Mouse (Mus musculus) stomach, embryonic 16.5 days (tissue): ENCODE measurements around the gene 3100002H09Rik. TPM values are rescaled to one million over a fixed set of nuclear protein-coding genes. Genes with fewer than 3 reads are reported as not detected.

ENCODE experiments used
- ATAC-seq: fragments of 200-750 bp; cut with Nextera tagmentation; 2 replicates; pipeline ENCODE4 v1.8.0; 2017; ENCODE audit warnings: moderate number of reproducible peaks, moderate TSS enrichment; ENCODE audit not compliant: insufficient read depth, low FRiP score
- H3K27ac ChIP-seq: fragments of 300-500 bp; sonication (generic); 2 replicates; pipeline ENCODE4 v1.5.1; 2014; ENCODE audit warnings: low read length
- H3K27me3 ChIP-seq: fragments of 300-500 bp; sonication (generic); 2 replicates; pipeline ENCODE4 v1.6.1; 2014; ENCODE audit warnings: low read length, control low read depth, mixed read lengths; ENCODE audit not compliant: control insufficient read depth, insufficient read depth
- H3K36me3 ChIP-seq: fragments of 300-500 bp; sonication (generic); 2 replicates; pipeline ENCODE4 v1.6.1; 2014; ENCODE audit warnings: low read length; ENCODE audit not compliant: control insufficient read depth, insufficient read depth
- H3K4me1 ChIP-seq: fragments of 300-500 bp; sonication (generic); 2 replicates; pipeline ENCODE4 v1.6.1; 2014; ENCODE audit warnings: low read length, control low read depth, mixed read lengths; ENCODE audit not compliant: control insufficient read depth, insufficient read depth
- H3K4me2 ChIP-seq: fragments of 300-500 bp; sonication (generic); 2 replicates; pipeline ENCODE4 v1.6.1; 2014; ENCODE audit warnings: low read depth, low read length, mixed read lengths
- H3K4me3 ChIP-seq: fragments of 300-500 bp; sonication (generic); replicated peaks from 2 replicates; pipeline ENCODE4 v1.5.1; 2014; ENCODE audit warnings: mild to moderate bottlenecking, low read length
- H3K9ac ChIP-seq: fragments of 300-500 bp; sonication (generic); 2 replicates; pipeline ENCODE4 v1.6.1; 2014; ENCODE audit warnings: low read length
- H3K9me3 ChIP-seq: fragments of 300-500 bp; sonication (generic); replicated peaks from 2 replicates; pipeline ENCODE4 v1.6.1; 2016; ENCODE audit warnings: low read length, control low read depth; ENCODE audit not compliant: control insufficient read depth
- WGBS: fragments of 180-500 bp; shearing (Covaris S2); extraction: QIAGEN DNeasy Blood & Tissue Kit; methylation state at CpG from one replicate; pipeline ENCODE4 v1.1.7; 2014; 5-methylcytosine and 5-hydroxymethylcytosine counted together
- polyA plus RNA-seq: library from polyadenylated mRNA; unstranded; fragments of >200 nt; fragmentation: Nextera tagmentation; extraction: Ambion mirVana; gene quantifications from 2 replicates; pipeline ENCODE4 v1.2.1, GENCODE M21; 2015

Gene 3100002H09Rik
- polyA plus RNA-seq, 1 experiment from 2014 or later, result not detected

GRCm38 (mm10) chr4:124622566-124622965 lies 12.0 kb upstream of the 3100002H09Rik start:
- WGBS, result 86% methylated on average over 5 of the region's 5 CpGs
- H3K9ac ChIP-seq, result no peak overlapping the region
- H3K4me3 ChIP-seq, result no peak overlapping the region
- no peaks in the 10 kb centered on the region for H3K27me3 ChIP-seq
- H3K4me2 ChIP-seq, result no peak overlapping the region
- no peaks in the 10 kb centered on the region for H3K9me3 ChIP-seq
- no peak overlapping the region for H3K27ac ChIP-seq
- H3K36me3 ChIP-seq, result no peaks in the 10 kb centered on the region
- H3K4me1 ChIP-seq, result 0 out of 2 replicates have a peak, but pooled peaks cover 3% of the 10 kb centered on the region
- ATAC-seq, result no peak

GRCm38 (mm10) chr4:124621406-124621805 lies 10.8 kb upstream of the 3100002H09Rik start:
- no peak for ATAC-seq
- Histone ChIP-seq H3K4me1 (0 out of 2 replicates have a peak, but pooled peaks cover 3% of the 10 kb centered on the region), H3K4me3 (no peak overlapping the region), H3K27ac (no peak overlapping the region), H3K9ac (no peak overlapping the region), H3K4me2 (no peak overlapping the region), H3K9me3 (no peaks in the 10 kb centered on the region), H3K36me3 (no peaks in the 10 kb centered on the region), H3K27me3 (no peaks in the 10 kb centered on the region)
- 66% methylated on average over 11 of the region's 11 CpGs for WGBS

GRCm38 (mm10) chr4:124618599-124618998 lies 8.0 kb upstream of the 3100002H09Rik start:
- H3K4me2 ChIP-seq, result no peak overlapping the region
- no peaks in the 10 kb centered on the region for H3K36me3 ChIP-seq
- no peak overlapping the region for H3K4me3 ChIP-seq
- H3K4me1 ChIP-seq, result no peaks in the 10 kb centered on the region
- WGBS, result 14% methylated on average over 15 of the region's 16 CpGs
- H3K9me3 ChIP-seq, result no peaks in the 10 kb centered on the region
- no peak for ATAC-seq
- H3K27me3 ChIP-seq, result no peaks in the 10 kb centered on the region
- H3K9ac ChIP-seq, result 0 out of 2 replicates have a peak overlapping the region, but pooled peaks have one; percentile 3
- no peak overlapping the region for H3K27ac ChIP-seq

GRCm38 (mm10) chr4:124616636-124617035 lies 6.0 kb upstream of the 3100002H09Rik start:
- Histone ChIP-seq H3K4me3 (no peak overlapping the region), H3K36me3 (no peaks in the 10 kb centered on the region), H3K9ac (no peak overlapping the region), H3K4me2 (no peak overlapping the region), H3K27me3 (no peaks in the 10 kb centered on the region), H3K27ac (no peak overlapping the region), H3K9me3 (no peaks in the 10 kb centered on the region), H3K4me1 (no peaks in the 10 kb centered on the region)
- WGBS, result 56% methylated on average over 1 of the region's 1 CpGs
- ATAC-seq, result no peak

GRCm38 (mm10) chr4:124615986-124616385 lies 5.4 kb upstream of the 3100002H09Rik start:
- Histone ChIP-seq H3K4me3 (no peak overlapping the region), H3K4me2 (no peak overlapping the region), H3K9me3 (no peaks in the 10 kb centered on the region), H3K27me3 (no peaks in the 10 kb centered on the region), H3K27ac (no peak overlapping the region), H3K9ac (no peak overlapping the region), H3K36me3 (no peaks in the 10 kb centered on the region), H3K4me1 (no peaks in the 10 kb centered on the region)
- WGBS, result 45% methylated on average over 9 of the region's 9 CpGs
- ATAC-seq, result no peak

- 43% methylated on average over 14 of the region's 14 CpGs for WGBS
- no peaks in the 10 kb centered on the region for H3K9me3 ChIP-seq
- H3K27me3 ChIP-seq, result no peaks in the 10 kb centered on the region
- H3K4me1 ChIP-seq, result no peaks in the 10 kb centered on the region
- no peak for ATAC-seq
- H3K9ac ChIP-seq, result no peak overlapping the region
- no peak overlapping the region for H3K4me2 ChIP-seq
- H3K4me3 ChIP-seq, result no peak overlapping the region
- no peaks in the 10 kb centered on the region for H3K36me3 ChIP-seq
- no peak overlapping the region for H3K27ac ChIP-seq
Measured at GRCm38 (mm10) chr4:124615406-124615960, 4.9 kb upstream of the 3100002H09Rik start.

GRCm38 (mm10) chr4:124614189-124614588 lies 3.6 kb upstream of the 3100002H09Rik start:
- no peaks in the 10 kb centered on the region for H3K36me3 ChIP-seq
- WGBS, result 20% methylated on average over 1 of the region's 1 CpGs
- no peak for ATAC-seq
- H3K4me2 ChIP-seq, result no peak overlapping the region
- no peaks in the 10 kb centered on the region for H3K4me1 ChIP-seq
- no peak overlapping the region for H3K4me3 ChIP-seq
- H3K9ac ChIP-seq, result no peak overlapping the region
- no peaks in the 10 kb centered on the region for H3K27me3 ChIP-seq
- H3K9me3 ChIP-seq, result no peaks in the 10 kb centered on the region
- H3K27ac ChIP-seq, result no peak overlapping the region

- H3K9ac ChIP-seq, result no peak overlapping the region
- no peaks in the 10 kb centered on the region for H3K27me3 ChIP-seq
- H3K27ac ChIP-seq, result no peak overlapping the region
- no peaks in the 10 kb centered on the region for H3K9me3 ChIP-seq
- H3K36me3 ChIP-seq, result no peaks in the 10 kb centered on the region
- H3K4me2 ChIP-seq, result no peak overlapping the region
- WGBS, result 51% methylated on average over 4 of the region's 4 CpGs
- H3K4me3 ChIP-seq, result no peak overlapping the region
- H3K4me1 ChIP-seq, result no peaks in the 10 kb centered on the region
- no peak for ATAC-seq
Measured at GRCm38 (mm10) chr4:124611768-124612167, 1.2 kb upstream of the 3100002H09Rik start.

- Histone ChIP-seq H3K27me3 (peaks cover 3% of the 10 kb centered on the region; the same call in 1 of the 2 replicates), H3K4me2 (no peak overlapping the region), H3K4me3 (no peak overlapping the region), H3K27ac (no peak overlapping the region), H3K36me3 (no peaks in the 10 kb centered on the region), H3K9me3 (no peaks in the 10 kb centered on the region), H3K4me1 (no peaks in the 10 kb centered on the region), H3K9ac (no peak overlapping the region)
- ATAC-seq, result no peak
- WGBS, result 58% methylated on average over 2 of the region's 2 CpGs
Measured at GRCm38 (mm10) chr4:124610066-124610465, 537 bp downstream of the 3100002H09Rik start.
